Mouse (Mus musculus): ENCODE results near the gene H13. TPM values are rescaled to one million over a fixed set of nuclear protein-coding genes. Genes with fewer than 3 reads are reported as not detected.

Gene H13
- polyA plus RNA-seq (2014; fragmentation: Illumina TruSeq; extraction: RNeasy Lipid Tissue Mini Kit (QIAGEN cat#74804)) = 35.9 TPM

DNA sequence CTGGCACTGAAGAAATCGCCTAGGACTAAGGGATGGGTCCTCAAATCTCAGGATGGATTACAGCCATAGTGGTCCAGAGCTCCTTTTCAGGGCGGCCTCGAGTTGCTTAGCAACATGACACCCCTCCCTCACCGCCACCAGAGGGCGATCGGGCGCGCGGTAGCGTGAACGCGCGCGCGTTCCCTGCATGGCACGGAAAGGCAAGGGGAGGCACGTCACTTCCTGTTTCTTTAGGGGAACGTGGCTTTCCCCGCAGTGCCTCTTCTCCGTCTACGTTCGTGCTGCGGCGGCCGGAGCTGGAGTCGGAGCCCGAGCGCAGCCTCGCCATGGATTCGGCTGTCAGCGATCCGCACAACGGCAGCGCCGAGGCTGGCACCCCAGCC lies at the start of gene H13:
H13 (plus strand) TSS at position 206 of the 383 bp plus-strand sequence.

DNA sequence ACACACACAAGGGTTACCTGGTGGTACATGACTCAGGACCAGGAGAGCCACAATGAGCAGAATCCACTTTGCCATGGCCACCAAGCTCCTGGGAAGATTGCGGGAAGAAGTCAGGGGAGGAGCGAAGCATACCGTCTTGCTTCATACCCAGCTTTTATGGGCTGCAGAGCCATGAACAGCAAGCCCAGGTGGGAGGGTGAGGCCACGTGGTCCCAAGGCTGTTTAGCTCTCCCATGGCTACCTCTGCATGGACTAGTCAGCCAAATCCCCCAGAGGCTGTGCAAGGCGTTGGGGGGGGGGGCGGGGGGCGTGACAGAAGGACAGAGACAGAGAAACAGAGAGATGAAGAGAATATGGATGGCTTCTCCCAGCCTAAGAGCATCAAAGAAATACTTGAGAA lies 46.3 kb upstream of the H13 start, which contains the start of gene Defb25:
Defb25 (minus strand) TSS at position 101 of the 400 bp plus-strand sequence.

DNA sequence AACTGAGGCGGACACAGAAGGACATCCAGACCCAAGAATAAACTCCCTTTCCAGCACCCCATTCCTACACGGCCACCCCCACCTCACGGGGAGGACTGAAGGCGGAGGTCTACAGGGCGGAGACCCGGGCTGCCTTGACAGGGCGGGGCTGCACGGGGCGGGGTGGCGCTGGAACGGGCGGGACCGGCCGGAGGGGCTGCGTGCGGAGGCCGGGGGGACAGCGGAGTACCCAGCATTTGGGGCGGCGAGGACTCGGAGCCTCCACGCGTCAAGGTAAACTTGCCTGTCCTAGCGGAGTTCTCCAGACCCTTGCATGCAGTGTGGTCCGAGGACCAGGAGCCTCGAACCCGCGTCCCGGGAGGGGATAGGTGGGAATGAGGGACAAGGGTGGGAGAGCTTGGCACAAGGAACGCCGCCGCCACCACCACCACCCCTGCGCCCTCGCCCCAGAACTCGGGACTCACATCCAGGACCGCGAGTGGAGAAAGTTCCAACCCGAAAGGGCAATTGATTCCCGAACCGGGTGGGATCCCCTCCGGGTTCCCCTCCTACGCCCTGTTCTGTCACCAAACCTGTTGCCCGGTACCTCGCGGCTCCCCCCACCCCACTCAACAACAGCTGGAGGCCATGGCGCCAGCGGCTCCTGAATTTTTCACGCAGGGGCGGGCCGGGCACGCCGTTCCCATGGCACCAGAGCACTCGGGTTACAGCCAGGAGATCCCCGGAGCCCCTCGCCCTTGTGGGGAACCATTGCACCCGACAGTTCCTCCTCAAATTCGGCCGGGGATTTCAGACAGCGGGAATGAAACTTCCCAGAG lies 42.3 kb upstream of the H13 start, which contains the start of gene Rem1:
Rem1 (plus strand) TSS at position 178 of the 818 bp plus-strand sequence.

GRCm38 (mm10) chr2:152686806-152687267 lies 17.6 kb downstream of the H13 start, which contains the start of gene Mcts2:
Gene Mcts2, plus strand, starts transcription at chr2:152687035.

GRCm38 (mm10) chr2:152736090-152736601 lies 66.9 kb downstream of the H13 start, which contains the start of gene Id1:
Gene Id1, plus strand, starts transcription at chr2:152736251.

GRCm38 (mm10) chr2:152753944-152754711 lies 84.9 kb downstream of the H13 start, which contains the start of gene Cox4i2:
Gene Cox4i2, plus strand, starts transcription at chr2:152754173.

Other genes with a start within 250 kb of the H13 start
- gene Defb23, start 204.8 kb upstream of the H13 start, polyA plus RNA-seq (2014; fragmentation: Illumina TruSeq; extraction: RNeasy Lipid Tissue Mini Kit (QIAGEN cat#74804)) = not detected
- gene Defb20, start 192.4 kb upstream of the H13 start, polyA plus RNA-seq (2014; fragmentation: Illumina TruSeq; extraction: RNeasy Lipid Tissue Mini Kit (QIAGEN cat#74804)) = 4.8 TPM
- gene Defb22, start 179.3 kb upstream of the H13 start, polyA plus RNA-seq (2014; fragmentation: Illumina TruSeq; extraction: RNeasy Lipid Tissue Mini Kit (QIAGEN cat#74804)) = not detected
- gene Defb26, start 157.8 kb upstream of the H13 start, polyA plus RNA-seq (2014; fragmentation: Illumina TruSeq; extraction: RNeasy Lipid Tissue Mini Kit (QIAGEN cat#74804)) = not detected
- gene Defb28, start 151.2 kb upstream of the H13 start, polyA plus RNA-seq (2014; fragmentation: Illumina TruSeq; extraction: RNeasy Lipid Tissue Mini Kit (QIAGEN cat#74804)) = not detected
- not detected for gene Defb29, start 129.4 kb upstream of the H13 start, polyA plus RNA-seq (2014; fragmentation: Illumina TruSeq; extraction: RNeasy Lipid Tissue Mini Kit (QIAGEN cat#74804))
- not detected for gene Gm17416, start 100.1 kb upstream of the H13 start, polyA plus RNA-seq (2014; fragmentation: Illumina TruSeq; extraction: RNeasy Lipid Tissue Mini Kit (QIAGEN cat#74804))
- not detected for gene Defb21, start 96.7 kb upstream of the H13 start, polyA plus RNA-seq (2014; fragmentation: Illumina TruSeq; extraction: RNeasy Lipid Tissue Mini Kit (QIAGEN cat#74804))
- gene Defb19, start 89.1 kb upstream of the H13 start, polyA plus RNA-seq (2014; fragmentation: Illumina TruSeq; extraction: RNeasy Lipid Tissue Mini Kit (QIAGEN cat#74804)) = 21.0 TPM
- not detected for gene Defb45, start 70.1 kb upstream of the H13 start, polyA plus RNA-seq (2014; fragmentation: Illumina TruSeq; extraction: RNeasy Lipid Tissue Mini Kit (QIAGEN cat#74804))
- not detected for gene Defb36, start 65.1 kb upstream of the H13 start, polyA plus RNA-seq (2014; fragmentation: Illumina TruSeq; extraction: RNeasy Lipid Tissue Mini Kit (QIAGEN cat#74804))
- not detected for gene Defb25, start 46.4 kb upstream of the H13 start, polyA plus RNA-seq (2014; fragmentation: Illumina TruSeq; extraction: RNeasy Lipid Tissue Mini Kit (QIAGEN cat#74804))
- 1.5 TPM for gene Rem1, start 42.5 kb upstream of the H13 start, polyA plus RNA-seq (2014; fragmentation: Illumina TruSeq; extraction: RNeasy Lipid Tissue Mini Kit (QIAGEN cat#74804))
- gene Mcts2, start 17.6 kb downstream of the H13 start, polyA plus RNA-seq (2014; fragmentation: Illumina TruSeq; extraction: RNeasy Lipid Tissue Mini Kit (QIAGEN cat#74804)) = 23.2 TPM
- 21.2 TPM for gene Id1, start 66.8 kb downstream of the H13 start, polyA plus RNA-seq (2014; fragmentation: Illumina TruSeq; extraction: RNeasy Lipid Tissue Mini Kit (QIAGEN cat#74804))
- not detected for gene Cox4i2, start 84.7 kb downstream of the H13 start, polyA plus RNA-seq (2014; fragmentation: Illumina TruSeq; extraction: RNeasy Lipid Tissue Mini Kit (QIAGEN cat#74804))
- gene Bcl2l1, start 162.3 kb downstream of the H13 start, polyA plus RNA-seq (2014; fragmentation: Illumina TruSeq; extraction: RNeasy Lipid Tissue Mini Kit (QIAGEN cat#74804)) = 28.0 TPM
- 63.9 TPM for gene Tpx2, start 178.5 kb downstream of the H13 start, polyA plus RNA-seq (2014; fragmentation: Illumina TruSeq; extraction: RNeasy Lipid Tissue Mini Kit (QIAGEN cat#74804))
- gene Mylk2, start 241.9 kb downstream of the H13 start, polyA plus RNA-seq (2014; fragmentation: Illumina TruSeq; extraction: RNeasy Lipid Tissue Mini Kit (QIAGEN cat#74804)) = not detected

Data from ovary, adult 10 weeks (tissue).